30 mouse cellular contexts compared by ENCODE assay signal in genomic region chr9:91131415-91132255, GRCm38 (mm10).
A peak's percentile ranks its signal among the peaks of the same experiment; 100 is the strongest.
DNase-seq lines count a peak whose midpoint lies in the region; ATAC-seq and TF ChIP-seq lines count a peak whose summit lies in the region.
"Had no signal": no experiment of that assay in that cellular context is flagged by ENCODE, and none has a peak within 500 bp of the region (broad histone marks: within the 10 kb centered on the region; RNA-seq: fewer than 3 reads in every experiment).

No protein-coding gene starts in this region.

- peak; percentile 27 for DNase-seq in cerebellum, adult 11 months
- no peak for DNase-seq in cerebellum, postnatal 4 days (ENCODE audit: low spot score in 2 of 2)
- no peak for DNase-seq in hindbrain, postnatal 0 days (ENCODE audit: low spot score)
- DNase-seq in hindbrain, embryonic 10.5 days (ENCODE audit: low spot score), result no peak
- peak; percentile 70 for DNase-seq in cerebellum, adult 9-10 months
- DNase-seq in left cerebral cortex, postnatal 4 days, result no peak
- DNase-seq in urinary bladder, postnatal 36 days (ENCODE audit: low spot score in 2 of 2), result no peak
- DNase-seq: adrenal gland, postnatal 10 days; gastrocnemius, postnatal 25 days; heart, adult 11 months; heart, postnatal 36 days; kidney, adult 18-20 months; kidney, postnatal 25 days; liver, embryonic 13.5 days; lung, adult 18-20 months; lung, postnatal 4 days; retina, postnatal 1 day; right cerebral cortex, postnatal 14 days had no signal

- H3K9ac ChIP-seq in hindbrain, postnatal 0 days (replicated peaks; ENCODE audit: low read length), result no peak overlapping the region
- H3K9ac ChIP-seq: embryonic facial prominence, embryonic 15.5 days; forebrain, embryonic 13.5 days; hindbrain, embryonic 14.5 days; kidney, embryonic 15.5 days; liver, embryonic 13.5 days; midbrain, embryonic 15.5 days; neural tube, embryonic 15.5 days; stomach, embryonic 15.5 days had no signal

- no peaks in the 10 kb centered on the region for H3K27me3 ChIP-seq in hindbrain, postnatal 0 days (ENCODE audit: insufficient read depth, low read length)
- no peaks in the 10 kb centered on the region for H3K27me3 ChIP-seq in hindbrain, embryonic 10.5 days (ENCODE audit: insufficient read depth, poor library complexity, severe bottlenecking)
- H3K27me3 ChIP-seq: embryonic facial prominence, embryonic 15.5 days; forebrain, embryonic 13.5 days; kidney, embryonic 15.5 days; liver, embryonic 13.5 days; megakaryocyte, embryonic 14.5 days; midbrain, embryonic 15.5 days; neural tube, embryonic 15.5 days; Patski; stomach, embryonic 15.5 days had no signal

- no peaks in the 10 kb centered on the region for H3K9me3 ChIP-seq in hindbrain, postnatal 0 days (ENCODE audit: low read length)
- no peaks in the 10 kb centered on the region for H3K9me3 ChIP-seq in hindbrain, embryonic 10.5 days
- H3K9me3 ChIP-seq: embryonic facial prominence, embryonic 15.5 days; forebrain, embryonic 13.5 days; kidney, embryonic 15.5 days; liver, embryonic 13.5 days; megakaryocyte, embryonic 14.5 days; midbrain, embryonic 15.5 days; neural tube, embryonic 15.5 days; stomach, embryonic 15.5 days had no signal

- H3K4me1 ChIP-seq in hindbrain, postnatal 0 days (ENCODE audit: insufficient read depth, low read length), result no peaks in the 10 kb centered on the region; the same call in 1 of the 2 replicates
- no peaks in the 10 kb centered on the region for H3K4me1 ChIP-seq in hindbrain, embryonic 10.5 days (replicated peaks)
- H3K4me1 ChIP-seq: embryonic facial prominence, embryonic 15.5 days; forebrain, embryonic 13.5 days; kidney, embryonic 15.5 days; liver, embryonic 13.5 days; neural tube, embryonic 15.5 days; stomach, embryonic 15.5 days had no signal

- peak overlapping the region; percentile 0; the same call in 1 of the 2 replicates for H3K4me2 ChIP-seq in hindbrain, postnatal 0 days (ENCODE audit: low read depth, low read length)
- H3K4me2 ChIP-seq: embryonic facial prominence, embryonic 15.5 days; forebrain, embryonic 13.5 days; heart, embryonic 11.5 days; hindbrain, embryonic 14.5 days; kidney, embryonic 15.5 days; liver, embryonic 13.5 days; midbrain, embryonic 15.5 days; neural tube, embryonic 15.5 days; stomach, embryonic 15.5 days had no signal

- intact Hi-C loops in left cerebral cortex, postnatal 4 days (cut with DNase I), result no loop called here

- WGBS in hindbrain, postnatal 0 days, result 58% methylated on average over 7 of the region's 7 CpGs
- WGBS in hindbrain, embryonic 10.5 days, result 80% methylated on average over 7 of the region's 7 CpGs

- no peaks in the 10 kb centered on the region for H3K36me3 ChIP-seq in hindbrain, postnatal 0 days (ENCODE audit: insufficient read depth, low read length)
- no peaks in the 10 kb centered on the region for H3K36me3 ChIP-seq in hindbrain, embryonic 10.5 days
- H3K36me3 ChIP-seq: embryonic facial prominence, embryonic 15.5 days; G1E; kidney, embryonic 15.5 days; liver, embryonic 13.5 days; midbrain, embryonic 15.5 days; neural tube, embryonic 15.5 days; stomach, embryonic 15.5 days had no signal

- ATAC-seq in hindbrain, postnatal 0 days, result no peak
- ATAC-seq: forebrain, embryonic 13.5 days; lung, postnatal 0 days; midbrain, embryonic 15.5 days; Patski had no signal

- peak overlapping the region; percentile 72; the same call in 1 of the 2 replicates for H3K27ac ChIP-seq in hindbrain, postnatal 0 days
- no peak overlapping the region for H3K27ac ChIP-seq in hindbrain, embryonic 10.5 days
- H3K27ac ChIP-seq: embryonic facial prominence, embryonic 15.5 days; forebrain, embryonic 13.5 days; hindbrain, embryonic 14.5 days; kidney, embryonic 15.5 days; liver, embryonic 13.5 days; midbrain, embryonic 15.5 days; neural tube, embryonic 15.5 days; stomach, embryonic 15.5 days had no signal

- no peak for TF ChIP-seq CTCF in hindbrain, postnatal 0 days (IDR thresholded peaks at IDR 0.05; ENCODE audit: low read depth)

- no peak overlapping the region for H3K4me3 ChIP-seq in hindbrain, postnatal 0 days (ENCODE audit: low read length)
- H3K4me3 ChIP-seq in hindbrain, embryonic 10.5 days, result no peak overlapping the region
- H3K4me3 ChIP-seq: embryonic facial prominence, embryonic 15.5 days; forebrain, embryonic 13.5 days; kidney, embryonic 15.5 days; liver, embryonic 13.5 days; megakaryocyte, embryonic 14.5 days; midbrain, embryonic 15.5 days; neural tube, embryonic 15.5 days; stomach, embryonic 15.5 days had no signal

Comparison
In these comparisons a context has a peak if more than half of its experiments do, and no peak if none do; other contexts are left out.
1. DNase-seq: peak in cerebellum, adult 11 months (single experiment) and cerebellum, adult 9-10 months (single experiment); none in cerebellum, postnatal 4 days (0 of 2), hindbrain, postnatal 0 days (single experiment), hindbrain, embryonic 10.5 days (single experiment), left cerebral cortex, postnatal 4 days (single experiment) and urinary bladder, postnatal 36 days (0 of 2).